Mouse (Mus musculus): ENCODE measurements at regions not wholly inside any gene's neighbourhood (a gene's known extent, or its start where the extent isn't known, plus 50 kb on each side); places are given as distances from the start of the nearest gene placed in this dataset.

DNA sequence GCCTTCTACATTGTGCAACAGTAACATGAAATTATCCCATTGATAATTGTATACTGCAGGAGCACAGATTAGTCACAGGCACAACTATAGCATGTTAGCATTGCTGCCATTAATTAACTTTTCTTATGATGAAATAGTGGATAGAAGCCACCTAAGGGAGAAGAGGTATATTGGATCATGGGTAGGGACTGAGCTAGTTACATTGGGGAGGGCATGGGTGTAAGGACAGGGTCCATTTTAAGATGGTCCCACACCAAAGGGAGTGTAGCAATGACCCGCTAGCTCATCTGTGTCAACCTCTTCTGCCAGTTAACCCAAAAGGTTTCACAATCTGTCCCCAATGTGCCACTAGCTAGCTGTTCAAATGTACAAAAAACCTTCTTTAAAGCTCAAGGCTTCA lies 450.3 kb upstream of the Marcks start:
- DNase-seq: no peak

- no peak for DNase-seq
Observed at GRCm38 (mm10) chr10:37571171-37571570, 432.5 kb upstream of the Marcks start.

GRCm38 (mm10) chr10:37561705-37562104 lies 423.0 kb upstream of the Marcks start:
- no peak for DNase-seq

DNA sequence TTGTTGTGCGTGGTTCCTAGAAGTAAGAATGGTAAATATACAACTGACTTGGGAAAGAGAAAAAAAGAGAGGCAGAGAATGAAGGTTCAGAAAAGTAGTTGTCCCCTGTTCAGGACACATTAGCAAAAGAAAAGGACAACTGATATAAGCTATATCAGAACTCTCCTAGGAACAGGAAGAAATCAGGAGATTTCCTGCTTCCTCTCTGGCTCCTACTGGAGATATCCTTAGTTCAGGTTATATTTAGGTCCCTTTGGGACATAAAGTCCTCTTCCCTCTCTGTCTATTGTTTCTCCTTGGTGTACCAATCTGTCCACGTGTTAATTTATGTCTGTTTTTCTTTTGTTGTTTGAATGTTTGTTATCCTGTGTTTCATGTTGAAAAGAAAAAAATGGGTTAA lies 410.7 kb upstream of the Marcks start:
- DNase-seq: no peak

- no peak for DNase-seq
Observed at GRCm38 (mm10) chr10:37540703-37541102, 402.0 kb upstream of the Marcks start.

DNA sequence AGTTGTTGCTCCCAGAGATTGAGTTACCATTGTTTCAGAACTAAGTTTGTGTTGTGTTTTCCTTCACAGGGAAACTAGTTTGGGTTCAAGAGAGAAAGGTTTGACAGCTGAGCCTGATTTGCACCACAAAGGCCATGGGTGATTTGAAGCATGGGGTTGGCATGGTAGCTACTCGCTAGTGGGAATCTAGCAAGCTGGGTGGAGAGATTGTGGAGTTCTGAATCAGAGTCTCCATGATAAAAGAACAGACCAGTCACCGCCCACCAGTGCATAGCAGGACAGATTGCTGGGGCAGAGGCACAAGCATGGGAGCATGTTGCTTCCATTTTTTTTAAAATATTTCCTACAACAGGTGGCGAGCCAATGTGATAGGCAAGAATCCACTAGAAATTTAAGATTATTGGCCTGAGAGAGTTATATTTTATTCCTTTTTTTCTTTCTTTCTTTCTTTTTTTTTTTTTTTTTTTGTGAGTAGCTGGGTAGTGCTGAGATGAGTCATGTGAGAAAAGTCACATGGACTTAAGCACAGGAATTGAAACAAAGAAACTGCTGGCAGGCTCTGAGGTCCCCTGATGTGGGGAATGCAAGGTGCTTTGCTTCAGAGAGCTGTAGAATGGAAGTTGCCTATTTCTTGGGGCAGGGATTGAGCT lies 367.4 kb upstream of the Marcks start:
- DNase-seq: no peak

GRCm38 (mm10) chr10:37504468-37504867 lies 365.7 kb upstream of the Marcks start:
- no peak for DNase-seq

DNA sequence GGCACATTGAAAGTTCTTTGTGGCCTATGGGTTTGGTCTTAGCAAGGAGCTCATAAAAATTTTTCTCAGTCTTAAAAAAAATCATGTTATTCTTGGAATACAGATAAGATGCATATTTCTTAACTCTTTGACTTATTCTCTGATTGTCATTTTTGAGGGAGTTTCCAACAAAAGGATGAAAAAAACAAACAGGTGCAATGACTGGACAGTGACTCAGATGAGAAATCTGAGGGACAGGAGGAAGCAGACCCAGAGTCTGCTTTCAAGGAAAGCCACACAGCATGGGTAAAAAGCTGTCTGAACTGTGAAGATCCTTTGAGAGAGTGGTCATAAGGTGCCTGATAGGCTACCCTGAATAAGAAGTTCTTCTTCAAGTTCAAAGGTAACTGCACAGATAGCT lies 363.8 kb upstream of the Marcks start:
- no peak for DNase-seq

- no peak for DNase-seq
Observed at GRCm38 (mm10) chr10:37501043-37501442, 362.3 kb upstream of the Marcks start.

DNA sequence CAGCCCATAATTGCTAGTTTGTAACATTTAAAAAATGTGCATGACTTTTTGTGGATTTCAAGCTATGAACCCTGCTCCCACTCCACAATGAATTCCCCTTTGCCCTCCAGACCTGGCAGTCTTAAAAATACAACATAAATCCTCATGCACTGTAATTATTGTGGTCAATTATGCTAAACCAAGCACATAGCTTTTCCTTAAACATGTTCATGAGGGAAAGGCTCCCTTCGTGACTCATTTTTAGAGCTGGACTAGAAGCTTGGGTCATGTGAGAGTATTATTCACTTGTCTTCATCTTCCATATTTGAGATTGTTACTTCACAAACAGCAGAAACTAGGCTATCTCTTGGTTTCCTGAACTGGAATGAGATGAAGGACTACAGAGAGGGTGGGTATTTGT lies 356.7 kb upstream of the Marcks start:
- no peak for DNase-seq

- no peak for DNase-seq
Observed at GRCm38 (mm10) chr10:37494552-37495166, 355.9 kb upstream of the Marcks start.

DNA sequence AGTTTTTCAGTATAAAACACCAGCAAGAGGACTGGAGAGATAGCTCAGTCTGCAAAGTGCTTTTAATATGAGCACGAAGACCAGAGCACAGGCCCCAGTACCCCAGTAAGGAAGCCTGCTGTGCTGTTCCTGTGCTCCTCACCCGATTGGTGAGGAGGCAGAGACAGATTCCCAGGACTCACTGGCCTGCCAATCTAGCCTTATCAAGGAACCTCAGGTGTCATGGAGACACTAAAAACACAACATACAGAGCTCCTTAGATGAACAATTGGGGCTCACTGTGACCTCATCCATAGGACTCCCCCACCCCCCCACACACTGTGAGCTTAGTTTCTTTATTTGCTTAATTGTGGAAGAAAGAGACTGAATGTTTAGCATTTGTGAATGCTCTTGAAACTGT lies 355.4 kb upstream of the Marcks start:
- no peak for DNase-seq

DNA sequence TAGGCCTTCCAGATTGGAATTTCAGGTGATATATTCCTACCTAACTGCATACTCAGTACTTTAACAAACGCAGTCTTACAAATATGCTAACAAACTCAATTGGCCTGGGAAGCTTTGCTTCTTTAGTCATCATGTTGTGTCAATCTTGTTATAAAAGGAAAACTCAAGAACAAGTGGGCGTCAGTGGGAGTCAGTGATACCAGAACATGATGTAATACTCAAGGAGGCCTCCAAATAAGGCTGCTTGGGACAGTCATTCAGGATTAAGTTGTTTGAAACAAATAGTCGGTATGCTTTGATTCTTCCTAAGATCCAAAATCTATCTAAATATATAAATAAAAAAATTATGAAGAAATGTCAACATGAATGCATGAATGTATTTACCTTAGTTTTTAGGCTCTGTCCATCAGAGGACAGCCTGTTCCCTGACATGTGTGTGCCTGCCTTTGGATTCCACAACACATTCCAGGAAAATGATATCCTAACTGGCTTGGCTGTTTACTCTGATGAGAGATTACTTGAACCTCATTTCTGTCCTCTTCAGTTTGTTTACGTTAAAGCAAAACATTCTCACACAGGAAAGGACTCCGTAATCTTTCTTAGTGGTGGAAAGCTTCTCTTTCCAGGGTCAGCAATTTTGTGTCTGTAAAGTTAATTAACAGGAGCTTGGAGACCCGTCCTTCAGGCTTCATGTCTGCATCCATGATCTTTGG lies 345.7 kb upstream of the Marcks start:
- DNase-seq: no peak

DNA sequence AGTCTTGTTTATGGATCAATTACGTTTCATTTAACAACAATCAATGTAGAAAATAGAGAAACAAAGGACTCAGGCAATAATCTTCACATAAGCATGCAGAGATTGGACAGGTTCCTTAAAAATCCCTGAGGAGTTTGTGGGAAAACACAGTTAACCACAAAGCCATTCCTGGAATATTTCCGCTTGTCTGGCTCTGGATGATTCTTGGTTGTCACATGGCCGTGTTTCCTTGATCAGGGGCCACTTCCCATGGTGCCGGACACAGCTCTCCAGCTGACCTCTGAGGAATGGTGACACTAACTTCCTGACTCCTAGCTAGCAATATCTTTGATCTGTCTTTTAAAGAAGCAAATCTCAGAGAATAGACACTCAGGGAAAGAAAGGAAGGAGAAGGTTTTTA lies 344.8 kb upstream of the Marcks start:
- no peak for DNase-seq

DNA sequence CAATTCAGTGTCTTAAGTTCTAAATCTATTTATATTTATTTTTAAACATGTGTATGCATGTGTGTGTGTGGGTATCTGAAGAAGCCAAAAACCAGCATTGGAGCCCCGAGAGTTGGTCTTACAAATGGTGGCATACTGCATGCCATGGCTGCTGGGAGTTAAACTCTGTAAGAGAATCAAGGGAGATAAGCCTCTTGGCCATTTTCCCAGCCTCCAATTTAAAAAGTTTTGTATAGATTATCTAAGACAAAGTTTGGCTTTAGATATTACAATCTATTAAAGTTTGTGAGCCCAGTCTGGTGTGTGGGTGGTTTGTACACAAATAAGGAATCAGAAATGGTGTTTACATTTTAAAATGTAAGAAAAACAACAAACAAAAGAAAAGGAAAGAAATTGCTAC lies 343.2 kb upstream of the Marcks start:
- DNase-seq: no peak

GRCm38 (mm10) chr10:37480331-37480730 lies 341.6 kb upstream of the Marcks start:
- no peak for DNase-seq

- DNase-seq: no peak
Observed at GRCm38 (mm10) chr10:37478108-37478507, 339.4 kb upstream of the Marcks start.

GRCm38 (mm10) chr10:37473086-37473485 lies 334.4 kb upstream of the Marcks start:
- DNase-seq: no peak

DNA sequence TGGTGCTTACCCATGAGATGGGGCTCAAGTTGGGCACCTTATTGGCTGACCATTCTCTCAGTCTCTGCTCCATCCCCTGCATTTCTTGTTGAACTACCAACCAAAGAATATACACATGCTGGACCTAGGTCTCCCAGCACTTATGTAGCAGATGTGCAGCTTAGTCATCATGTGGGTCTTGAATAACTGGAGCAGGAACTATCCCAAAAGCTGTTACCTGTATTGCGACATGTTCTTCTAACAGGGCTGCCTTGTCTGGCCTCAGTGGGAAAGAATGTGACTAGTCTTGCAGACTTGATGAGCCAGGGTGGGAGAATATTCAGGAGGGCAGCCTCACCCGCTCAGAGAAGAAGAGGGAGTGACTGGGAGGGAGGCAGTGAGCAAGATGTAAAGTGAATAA lies 318.7 kb upstream of the Marcks start:
- DNase-seq: no peak

GRCm38 (mm10) chr10:37449894-37450293 lies 311.2 kb upstream of the Marcks start:
- no peak for DNase-seq

GRCm38 (mm10) chr10:37447333-37448204 lies 308.8 kb upstream of the Marcks start:
- no peak for DNase-seq

- no peak for DNase-seq
Observed at GRCm38 (mm10) chr10:37439863-37440613, 301.3 kb upstream of the Marcks start.

GRCm38 (mm10) chr10:37438312-37438711 lies 299.6 kb upstream of the Marcks start:
- no peak for DNase-seq
